Mouse (Mus musculus) liver, embryonic 12.5 days (tissue): ENCODE data around the gene Ly6g6d. TPM values are rescaled to one million over a fixed set of nuclear protein-coding genes. Genes with fewer than 3 reads are reported as not detected.

Source experiments
- ATAC-seq: fragments of 200-750 bp; cut with Nextera tagmentation; 2 replicates; pipeline ENCODE4 v1.8.0; 2017; ENCODE audit warnings: moderate number of reproducible peaks, mild to moderate bottlenecking, moderate library complexity
- H3K27ac ChIP-seq: fragments of 300-500 bp; sonication (generic); 2 replicates; pipeline ENCODE4 v1.5.1; 2016; ENCODE audit warnings: mild to moderate bottlenecking
- H3K27me3 ChIP-seq: fragments of 300-500 bp; sonication (generic); replicated peaks from 2 replicates; pipeline ENCODE4 v1.6.1; 2016; ENCODE audit warnings: mild to moderate bottlenecking, moderate library complexity
- H3K36me3 ChIP-seq: fragments of 300-500 bp; sonication (generic); 2 replicates; pipeline ENCODE4 v1.6.1; 2016; ENCODE audit warnings: mild to moderate bottlenecking, moderate library complexity
- H3K4me1 ChIP-seq: fragments of 300-500 bp; sonication (generic); 2 replicates; pipeline ENCODE4 v1.6.1; 2016
- H3K4me2 ChIP-seq: fragments of 300-500 bp; sonication (generic); 2 replicates; pipeline ENCODE4 v1.6.1; 2016; ENCODE audit warnings: mild to moderate bottlenecking, moderate library complexity
- H3K4me3 ChIP-seq: fragments of 300-500 bp; sonication (generic); 2 replicates; pipeline ENCODE4 v1.5.1; 2016; ENCODE audit warnings: mild to moderate bottlenecking, moderate library complexity
- H3K9ac ChIP-seq: fragments of 300-500 bp; sonication (generic); 2 replicates; pipeline ENCODE4 v1.6.1; 2016; ENCODE audit warnings: mild to moderate bottlenecking, moderate library complexity
- H3K9me3 ChIP-seq: fragments of 300-500 bp; sonication (generic); replicated peaks from 2 replicates; pipeline ENCODE4 v1.6.1; 2016; ENCODE audit warnings: mild to moderate bottlenecking, moderate library complexity
- WGBS: fragments of 180-500 bp; shearing (Covaris S2); methylation state at CpG from one replicate; pipeline ENCODE4 v1.1.7; 2016; ENCODE audit not compliant: insufficient replicate concordance; 5-methylcytosine and 5-hydroxymethylcytosine counted together
- polyA plus RNA-seq: library from polyadenylated mRNA; unstranded; fragments of >200 nt; fragmentation: Nextera tagmentation; extraction: Ambion mirVana; gene quantifications from 2 replicates; pipeline ENCODE4 v1.2.1, GENCODE M21; 2016

The Ly6g6d gene
- polyA plus RNA-seq, 1 experiment from 2014 or later, result 0.36 TPM

DNA sequence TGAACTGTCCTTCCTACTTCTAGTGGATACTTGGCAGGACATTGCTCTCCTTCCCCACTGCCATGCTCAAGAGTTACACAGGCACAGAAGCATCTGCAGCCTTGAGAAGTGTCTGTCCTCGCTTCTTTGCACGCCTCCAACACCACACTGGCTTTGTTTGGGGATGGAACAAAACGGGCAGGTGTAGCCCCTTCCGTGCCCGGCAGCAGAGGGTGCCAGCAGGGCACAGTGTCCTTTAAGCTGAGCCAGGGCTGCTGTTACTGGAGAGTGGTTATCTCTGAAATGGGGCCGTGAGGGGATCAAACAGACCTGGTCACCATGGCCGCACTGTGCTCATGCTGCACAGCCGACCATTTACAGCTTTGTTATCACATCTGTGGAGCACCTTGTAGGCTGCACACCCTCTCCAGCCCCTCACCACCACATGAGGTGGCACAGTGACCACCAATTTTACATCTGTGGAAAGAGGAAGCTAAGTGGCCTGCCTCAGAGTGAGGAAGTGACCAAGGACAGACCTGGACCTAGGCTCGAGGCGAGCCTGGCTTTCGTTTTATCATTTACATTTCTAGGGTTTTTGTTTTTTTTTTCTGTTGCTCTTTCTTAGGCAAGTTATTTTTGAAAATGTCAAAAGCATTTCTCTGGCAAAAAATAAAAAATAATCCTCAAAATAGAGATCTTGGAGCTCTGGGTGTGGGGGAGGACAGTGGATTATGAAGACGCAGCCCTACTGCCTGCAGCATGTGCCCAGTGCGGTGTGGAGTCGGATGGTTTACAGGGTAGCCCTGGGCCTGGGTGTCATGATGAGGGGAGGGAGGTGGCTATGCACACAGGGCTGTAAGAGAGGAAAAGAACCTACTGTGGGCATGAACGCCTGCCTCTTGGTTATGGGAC, 16.9 kb upstream of the Ly6g6d start:
- Histone ChIP-seq H3K4me1 (peaks cover 38% of the 10 kb centered on the region), H3K27me3 (no peaks in the 10 kb centered on the region), H3K36me3 (peaks cover 92% of the 10 kb centered on the region), H3K4me3 (no peak overlapping the region), H3K9me3 (no peaks in the 10 kb centered on the region), H3K4me2 (no peak overlapping the region), H3K27ac (0 out of 2 replicates have a peak overlapping the region, but pooled peaks have one; percentile 42), H3K9ac (no peak overlapping the region)
- 75% methylated on average over 15 of the region's 15 CpGs for WGBS
- ATAC-seq, result no peak

DNA sequence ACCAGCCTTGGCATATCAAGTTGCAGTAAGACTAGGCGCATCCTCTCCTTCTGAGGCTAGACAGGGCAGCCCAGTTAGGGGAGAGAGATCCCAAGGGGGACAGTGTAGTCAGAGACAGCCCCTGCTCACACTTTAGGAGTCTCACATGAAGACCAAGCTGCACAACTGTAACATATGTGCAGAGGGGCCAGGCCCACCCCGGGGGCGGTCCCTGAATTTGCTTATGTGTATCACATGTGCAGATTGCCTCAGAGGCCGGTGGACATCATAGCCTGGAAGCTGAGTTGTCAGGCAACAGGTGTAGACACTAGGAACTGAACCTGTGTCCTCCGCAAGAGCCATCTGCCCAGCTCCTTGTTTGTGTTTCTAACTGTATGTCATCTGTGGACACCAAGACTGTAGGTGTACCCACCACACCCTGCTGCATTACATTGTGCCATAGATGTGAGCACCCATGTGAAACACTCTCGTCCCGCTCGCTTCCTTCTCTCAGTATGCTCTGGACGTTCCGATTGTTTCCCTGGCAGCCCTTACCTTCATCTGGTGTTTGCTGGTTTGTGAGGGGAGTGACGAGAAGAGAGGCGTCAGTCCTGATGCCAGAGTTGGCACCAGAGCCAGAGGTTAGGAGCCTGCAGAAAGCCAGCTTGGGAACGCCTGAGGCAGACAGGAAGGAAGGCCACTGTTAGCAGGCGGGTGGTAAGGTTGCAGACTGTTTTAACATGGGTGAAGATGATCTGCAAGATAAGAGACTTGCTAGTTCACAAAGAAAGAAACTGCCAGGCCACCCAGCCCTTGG, 14.7 kb upstream of the Ly6g6d start:
- H3K27ac ChIP-seq, result 0 out of 2 replicates have a peak overlapping the region, but pooled peaks have one; percentile 53
- ATAC-seq, result no peak
- H3K36me3 ChIP-seq, result peaks cover 71% of the 10 kb centered on the region
- 85% methylated on average over 14 of the region's 14 CpGs for WGBS
- H3K9me3 ChIP-seq, result no peaks in the 10 kb centered on the region
- H3K4me3 ChIP-seq, result no peak overlapping the region
- no peak overlapping the region for H3K4me2 ChIP-seq
- peak overlapping the region; percentile 6; the same call in 1 of the 2 replicates for H3K9ac ChIP-seq
- peaks cover 36% of the 10 kb centered on the region for H3K4me1 ChIP-seq
- no peaks in the 10 kb centered on the region for H3K27me3 ChIP-seq

DNA sequence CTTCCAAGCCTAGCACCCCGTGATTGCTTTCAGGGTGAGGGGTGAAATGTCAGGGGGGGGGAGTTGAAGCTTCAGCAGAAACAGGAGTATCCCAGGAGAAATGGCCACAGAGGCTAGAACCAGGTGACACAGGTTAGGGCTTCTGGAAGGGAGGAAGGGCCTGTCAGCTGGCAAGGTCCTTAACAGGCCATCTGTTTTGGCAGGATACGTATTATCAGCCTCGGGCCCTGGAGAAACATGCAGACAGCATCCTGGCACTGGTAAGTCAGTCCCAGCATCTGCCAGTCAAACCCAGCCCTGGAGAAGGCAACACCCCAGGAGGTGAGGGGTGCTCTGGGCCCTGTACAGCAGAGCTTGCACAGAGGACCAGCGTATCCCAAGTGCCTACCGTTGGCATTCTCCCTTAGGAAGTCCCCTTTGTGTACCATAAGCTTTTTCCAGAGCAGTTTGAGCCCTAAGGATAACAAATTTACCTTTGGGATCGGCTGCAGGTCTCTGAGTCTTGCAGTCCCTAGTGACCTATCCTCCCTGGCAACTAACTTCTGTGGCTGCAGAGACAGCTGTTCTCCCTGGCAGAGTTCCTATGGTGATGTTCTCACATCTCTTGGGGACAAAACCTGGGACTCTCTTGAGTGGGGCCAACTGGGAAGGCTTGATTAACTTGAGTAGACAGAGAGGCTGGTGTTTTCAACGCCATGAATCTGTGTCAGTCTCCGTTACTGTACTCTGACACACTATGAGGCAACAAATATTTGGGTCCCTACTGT, 12.5 kb upstream of the Ly6g6d start:
- H3K9me3 ChIP-seq, result no peaks in the 10 kb centered on the region
- peak overlapping the region; percentile 95 for H3K27ac ChIP-seq
- H3K4me1 ChIP-seq, result peaks cover 41% of the 10 kb centered on the region
- H3K4me2 ChIP-seq, result peak overlapping the region; percentile 78
- 57% methylated on average over 8 of the region's 8 CpGs for WGBS
- H3K4me3 ChIP-seq, result peak overlapping the region; percentile 72
- H3K36me3 ChIP-seq, result peaks cover 49% of the 10 kb centered on the region
- H3K27me3 ChIP-seq, result no peaks in the 10 kb centered on the region
- peak overlapping the region; percentile 86 for H3K9ac ChIP-seq
- peak; percentile 62 for ATAC-seq

DNA sequence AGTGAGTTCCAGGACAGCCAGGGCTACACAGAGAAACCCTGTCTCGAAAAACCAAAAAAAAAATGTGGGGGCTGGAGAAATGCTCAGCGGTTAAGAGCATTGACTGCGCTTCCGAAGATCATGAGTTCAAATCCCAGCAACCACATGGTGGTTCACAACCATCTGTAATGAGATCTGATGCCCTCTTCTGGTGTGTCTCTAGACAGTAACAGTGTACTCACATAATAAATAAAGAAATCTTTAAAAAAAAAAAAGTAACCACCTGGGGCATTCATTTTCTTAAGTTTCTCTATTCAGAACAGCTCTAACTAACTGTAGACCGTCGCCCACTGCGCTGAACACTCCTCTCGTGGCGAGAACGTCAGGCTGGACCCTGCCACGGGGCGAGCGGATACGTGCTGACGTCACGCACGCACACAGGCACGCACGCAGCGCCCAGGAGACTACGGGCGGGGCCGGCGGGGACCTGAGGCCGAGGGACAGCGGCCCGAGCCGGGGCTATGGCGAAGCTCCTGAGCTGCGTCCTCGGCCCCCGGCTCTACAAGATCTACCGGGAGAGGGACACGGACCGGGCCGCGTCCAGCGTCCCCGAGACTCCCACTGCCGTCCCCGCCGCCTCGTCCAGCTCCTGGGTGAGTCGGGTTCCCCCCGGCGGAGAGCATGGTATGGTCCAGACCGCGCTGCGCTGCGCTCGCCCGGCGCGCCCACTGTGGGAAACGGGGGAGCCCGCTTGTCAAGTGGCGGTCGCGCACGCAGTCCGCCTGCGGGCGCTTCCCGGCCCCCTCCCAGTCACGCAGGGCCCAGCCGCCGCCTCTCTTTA, 11.2 kb upstream of the Ly6g6d start, which contains the start of gene Abhd16a:
Abhd16a (plus strand) TSS at position 439 of the 820 bp plus-strand sequence.
- peak within 1 kb of the TSS; percentile 86 for H3K9ac ChIP-seq
- peak within 1 kb of the TSS; percentile 72 for H3K4me3 ChIP-seq
- H3K9me3 ChIP-seq, result no peaks in the 10 kb centered on the region
- H3K4me2 ChIP-seq, result peak within 1 kb of the TSS; percentile 78
- peaks cover 48% of the 10 kb centered on the region for H3K4me1 ChIP-seq
- H3K27ac ChIP-seq, result peak within 1 kb of the TSS; percentile 95
- ATAC-seq, result peak; percentile 97
- peaks cover 35% of the 10 kb centered on the region for H3K36me3 ChIP-seq
- H3K27me3 ChIP-seq, result no peaks in the 10 kb centered on the region
- WGBS, result 1% methylated on average over 61 of the region's 67 CpGs

DNA sequence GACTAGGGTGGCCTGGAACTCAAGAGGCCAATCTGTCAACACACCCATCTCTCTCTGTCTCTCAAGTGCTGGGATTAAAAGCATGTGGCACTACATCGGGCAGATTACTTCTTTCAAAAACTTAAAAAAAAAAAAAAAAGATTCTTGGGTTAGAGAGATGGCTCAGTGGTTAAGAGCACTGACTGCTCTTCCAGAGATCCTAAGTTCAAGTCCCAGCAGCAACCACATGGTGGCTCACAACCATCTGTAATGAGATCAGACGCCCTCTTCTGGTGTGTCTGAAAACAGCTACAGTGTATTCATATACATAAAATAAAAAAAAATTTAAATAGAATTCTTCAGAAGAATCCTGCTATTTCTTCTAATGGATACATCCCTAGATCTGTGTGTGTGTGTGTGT, 10.3 kb upstream of the Ly6g6d start:
- Histone ChIP-seq H3K4me3 (no peak overlapping the region), H3K9ac (no peak overlapping the region), H3K9me3 (no peaks in the 10 kb centered on the region), H3K27me3 (no peaks in the 10 kb centered on the region), H3K4me1 (peaks cover 48% of the 10 kb centered on the region), H3K36me3 (peaks cover 27% of the 10 kb centered on the region), H3K4me2 (no peak overlapping the region; the same call in 1 of the 2 replicates), H3K27ac (no peak overlapping the region)
- ATAC-seq, result no peak
- whole genome bisulfite sequencing, result 45% methylated on average over 2 of the region's 2 CpGs

DNA sequence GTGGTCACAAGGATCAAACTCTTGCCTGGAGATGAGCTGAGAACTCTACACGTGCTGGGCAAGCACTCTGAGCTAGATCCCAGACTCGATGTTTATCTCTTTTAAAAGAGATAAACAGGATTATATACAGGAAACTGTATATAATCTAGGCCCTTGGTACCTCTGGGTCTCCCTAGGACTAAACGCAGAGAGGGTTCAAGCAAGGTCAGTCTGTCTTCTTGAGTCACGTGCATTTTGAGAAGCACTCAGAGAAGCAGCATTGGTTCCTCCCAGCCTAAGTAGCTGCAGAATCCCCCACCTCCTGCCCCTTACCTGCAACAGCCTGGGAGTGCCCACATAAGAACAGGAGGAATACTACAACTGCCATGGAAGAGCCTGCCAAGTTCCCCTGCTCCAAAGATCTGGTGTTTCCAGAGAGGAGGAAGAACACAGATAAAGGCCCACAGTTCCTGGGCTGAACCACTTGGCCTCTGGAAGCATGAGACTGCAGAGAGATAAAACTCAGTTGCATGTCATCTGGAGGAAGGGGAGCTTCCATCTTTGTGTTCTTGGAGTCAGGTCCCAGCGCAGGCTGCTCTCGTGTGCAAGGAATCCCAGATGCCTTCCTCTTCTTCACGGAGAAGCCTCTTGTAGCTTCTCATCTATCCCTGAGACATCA, 7.5 kb upstream of the Ly6g6d start, which contains the start of gene Ly6g6f:
Ly6g6f (minus strand) TSS at position 403 of the 658 bp plus-strand sequence.
- 0 out of 2 replicates have a peak within 1 kb of the TSS, but pooled peaks have one; percentile 13 for H3K9ac ChIP-seq
- no peak within 1 kb of the TSS for H3K4me2 ChIP-seq
- H3K4me1 ChIP-seq, result peaks cover 34% of the 10 kb centered on the region
- H3K27me3 ChIP-seq, result 0 out of 2 replicates have a peak, but pooled peaks cover 4% of the 10 kb centered on the region
- no peak within 1 kb of the TSS for H3K4me3 ChIP-seq
- no peak for ATAC-seq
- no peaks in the 10 kb centered on the region for H3K36me3 ChIP-seq
- H3K27ac ChIP-seq, result peak within 1 kb of the TSS; percentile 33; the same call in 1 of the 2 replicates
- H3K9me3 ChIP-seq, result no peaks in the 10 kb centered on the region
- 38% methylated on average over 7 of the region's 7 CpGs for WGBS

DNA sequence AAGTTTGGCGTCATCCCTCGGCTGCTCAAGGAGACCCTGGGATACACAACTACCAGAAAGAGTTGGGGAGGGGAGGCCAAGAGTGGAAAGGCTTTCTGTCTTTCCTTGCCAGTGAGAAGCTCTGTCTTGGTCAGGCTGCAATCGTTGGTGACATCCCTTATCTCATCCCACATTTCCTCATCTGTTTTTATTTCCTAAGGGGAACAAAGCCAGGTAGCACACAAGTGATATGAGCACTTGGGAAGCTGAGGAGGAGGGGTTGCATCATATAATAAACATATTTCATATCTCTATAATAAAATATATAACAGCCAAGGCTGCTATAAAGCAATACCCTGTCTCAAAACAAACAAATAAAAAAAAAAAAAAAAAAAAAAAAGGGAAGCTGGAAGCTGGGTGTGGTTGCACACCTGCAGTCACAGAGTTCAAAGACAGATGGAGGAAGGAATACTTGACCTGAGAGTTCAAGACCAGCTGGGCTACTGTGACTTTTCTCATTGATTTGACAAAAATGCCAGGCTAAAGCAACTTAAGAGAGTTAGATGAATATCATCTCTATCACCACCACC, 6.1 kb upstream of the Ly6g6d start:
- WGBS, result 39% methylated on average over 3 of the region's 3 CpGs
- H3K9me3 ChIP-seq, result no peaks in the 10 kb centered on the region
- 0 out of 2 replicates have a peak, but pooled peaks cover 4% of the 10 kb centered on the region for H3K27me3 ChIP-seq
- H3K36me3 ChIP-seq, result no peaks in the 10 kb centered on the region
- H3K4me2 ChIP-seq, result no peak overlapping the region
- peaks cover 40% of the 10 kb centered on the region for H3K4me1 ChIP-seq
- ATAC-seq, result no peak
- no peak overlapping the region for H3K9ac ChIP-seq
- H3K4me3 ChIP-seq, result no peak overlapping the region
- H3K27ac ChIP-seq, result no peak overlapping the region

DNA sequence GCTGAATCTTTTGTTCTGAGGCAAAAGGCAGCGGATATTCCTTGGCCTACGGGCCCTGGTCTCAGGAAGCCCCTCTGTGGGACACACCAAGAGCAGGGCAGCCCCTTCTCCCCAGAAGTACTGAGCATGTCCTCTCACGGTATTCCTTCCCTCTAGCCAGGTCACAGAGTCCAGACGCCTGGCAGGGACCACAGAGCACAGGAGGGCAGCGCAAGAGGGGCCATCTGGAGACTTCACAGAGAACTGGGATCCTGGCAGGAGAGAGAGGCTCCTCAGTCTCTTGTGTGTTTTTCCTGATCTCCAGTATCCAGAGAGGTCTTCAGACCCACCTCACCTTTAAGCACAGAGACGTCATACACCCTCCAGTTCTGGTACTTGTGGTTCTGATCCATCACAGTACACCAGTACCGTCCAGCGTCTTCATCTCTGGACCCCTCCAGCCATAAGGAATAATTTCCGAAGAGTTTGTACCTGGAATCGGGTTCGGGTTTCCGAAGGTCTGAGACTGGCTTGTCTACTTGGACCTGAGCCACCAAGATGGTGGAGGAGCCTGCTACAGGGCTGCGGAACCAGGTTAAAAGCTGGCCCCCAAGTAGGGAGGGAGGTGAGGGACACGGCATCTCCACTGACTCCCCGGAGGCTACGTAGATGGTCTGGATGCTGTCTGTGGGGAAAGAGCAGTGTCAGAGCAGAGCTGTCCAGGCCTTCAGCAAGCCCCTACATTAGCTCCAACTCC, 5.1 kb upstream of the Ly6g6d start:
- ATAC-seq, result no peak
- H3K27me3 ChIP-seq, result peaks cover 9% of the 10 kb centered on the region
- WGBS, result 78% methylated on average over 16 of the region's 16 CpGs
- H3K4me1 ChIP-seq, result peaks cover 46% of the 10 kb centered on the region
- H3K4me2 ChIP-seq, result no peak overlapping the region
- no peaks in the 10 kb centered on the region for H3K36me3 ChIP-seq
- H3K9ac ChIP-seq, result no peak overlapping the region
- H3K9me3 ChIP-seq, result no peaks in the 10 kb centered on the region
- no peak overlapping the region for H3K4me3 ChIP-seq
- peak overlapping the region; percentile 12; the same call in 1 of the 2 replicates for H3K27ac ChIP-seq

DNA sequence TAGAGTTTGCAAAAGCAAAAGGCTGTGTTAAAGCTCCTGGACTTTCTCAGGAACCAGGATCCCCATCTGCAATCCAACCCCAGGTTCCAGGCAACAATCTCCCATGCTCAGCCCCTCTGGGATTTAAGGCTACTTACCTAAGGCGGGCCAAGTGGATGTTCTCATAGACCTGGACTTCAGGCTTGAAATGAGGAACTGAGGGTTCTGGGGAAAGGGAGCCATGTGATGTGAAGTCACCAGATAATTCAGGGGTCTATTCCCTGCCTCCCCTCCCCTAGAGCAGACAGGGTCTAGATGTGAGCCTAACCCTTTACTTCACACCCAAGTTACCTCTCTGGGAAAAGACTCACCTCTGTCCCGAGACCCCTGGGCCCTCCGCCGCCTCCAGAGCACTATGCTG, 2.8 kb upstream of the Ly6g6d start:
- Histone ChIP-seq H3K36me3 (no peaks in the 10 kb centered on the region), H3K9ac (peak overlapping the region; percentile 62), H3K9me3 (no peaks in the 10 kb centered on the region), H3K4me1 (peaks cover 66% of the 10 kb centered on the region), H3K27me3 (peaks cover 27% of the 10 kb centered on the region), H3K4me3 (no peak overlapping the region), H3K4me2 (peak overlapping the region; percentile 70), H3K27ac (peak overlapping the region; percentile 83)
- 87% methylated on average over 4 of the region's 4 CpGs for WGBS
- ATAC-seq, result no peak
